Mouse (Mus musculus): ENCODE data around the gene Cp. TPM values are rescaled to one million over a fixed set of nuclear protein-coding genes. Genes with fewer than 3 reads are reported as not detected.
A peak's percentile ranks its signal among the peaks of the same experiment; 100 is the strongest.
"Not testable (repeated sequence)": the region's sequence is repeated elsewhere in the genome, so short reads cannot be mapped to it uniquely, and the experiment has no call there.

The Cp gene
- polyA plus RNA-seq, 1 experiment from 2014 or later: 1.7 TPM

DNA sequence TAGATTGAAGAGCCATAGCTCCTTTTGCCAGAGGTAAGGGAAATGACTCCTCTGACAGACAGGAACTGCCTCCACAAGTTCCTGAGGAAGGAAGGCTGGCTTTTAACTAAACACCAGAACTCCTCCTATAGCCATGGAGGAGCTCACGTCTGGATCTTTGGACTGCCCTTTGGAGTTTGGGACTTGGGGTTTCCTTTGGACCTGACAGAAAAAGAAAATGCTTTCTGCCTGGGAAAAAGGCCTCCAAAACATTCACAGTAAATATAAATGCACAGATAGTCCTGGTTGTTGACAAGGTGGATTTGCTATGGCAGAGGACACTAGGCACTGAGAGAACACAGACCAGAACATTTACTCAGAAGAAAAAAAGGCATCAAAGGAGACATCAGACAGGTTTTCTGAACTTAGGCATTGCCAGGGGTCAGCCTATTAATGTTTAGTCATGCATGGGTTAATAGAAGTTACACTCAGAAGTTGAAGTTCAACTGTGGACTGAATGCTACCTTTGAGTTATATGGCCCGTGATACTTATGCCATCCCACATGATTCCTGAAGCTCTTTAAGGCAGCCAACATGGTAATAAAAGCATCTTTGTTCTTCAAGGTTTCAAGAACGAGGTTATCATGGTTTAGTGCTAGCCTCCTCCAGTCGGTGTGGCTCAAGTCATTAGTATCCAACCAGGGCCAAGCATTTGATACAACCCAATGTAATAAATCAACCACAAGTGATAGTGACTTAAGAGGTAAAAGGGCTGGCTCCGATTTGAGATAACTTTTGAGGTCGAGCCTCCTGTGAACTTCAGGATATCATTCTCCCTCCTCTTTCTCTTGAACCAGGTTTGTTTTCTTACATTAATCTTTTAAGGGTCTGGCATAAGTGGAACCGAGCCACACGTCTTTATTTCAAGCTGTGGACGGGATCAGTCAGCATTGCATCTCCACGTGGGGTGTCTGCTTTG, 77.2 kb downstream of the Cp start:
- no peak for ATAC-seq (ENCODE audit: insufficient number of reproducible peaks, insufficient read depth, low FRiP score, low TSS enrichment, low read depth)
- H3K9ac ChIP-seq: peak overlapping the region; percentile 74
- no peaks in the 10 kb centered on the region for H3K36me3 ChIP-seq
- peak overlapping the region; percentile 80 for H3K4me2 ChIP-seq
- 19% methylated on average over 10 of the region's 10 CpGs for WGBS
- H3K27me3 ChIP-seq: no peaks in the 10 kb centered on the region
- H3K27ac ChIP-seq: no peak overlapping the region
- H3K4me1 ChIP-seq: peaks cover 11% of the 10 kb centered on the region
- peak overlapping the region; percentile 82 for H3K4me3 ChIP-seq
- no peaks in the 10 kb centered on the region for H3K9me3 ChIP-seq

GRCm38 (mm10) chr3:20034719-20035404, 78.0 kb downstream of the Cp start, which contains the start of gene Hps3:
Hps3 (minus strand) TSS chr3:20035315.
- Histone ChIP-seq H3K27ac (peak within 1 kb of the TSS; percentile 57; the same call in 1 of the 2 replicates), H3K4me2 (peak within 1 kb of the TSS; percentile 80), H3K9ac (peak within 1 kb of the TSS; percentile 74), H3K4me1 (peaks cover 11% of the 10 kb centered on the region), H3K27me3 (no peaks in the 10 kb centered on the region), H3K9me3 (no peaks in the 10 kb centered on the region), H3K4me3 (peak within 1 kb of the TSS; percentile 82), H3K36me3 (no peaks in the 10 kb centered on the region)
- under 1% methylated on average over 47 of the region's 47 CpGs for WGBS
- ATAC-seq (ENCODE audit: insufficient number of reproducible peaks, insufficient read depth, low FRiP score, low TSS enrichment, low read depth): peak; percentile 98

DNA sequence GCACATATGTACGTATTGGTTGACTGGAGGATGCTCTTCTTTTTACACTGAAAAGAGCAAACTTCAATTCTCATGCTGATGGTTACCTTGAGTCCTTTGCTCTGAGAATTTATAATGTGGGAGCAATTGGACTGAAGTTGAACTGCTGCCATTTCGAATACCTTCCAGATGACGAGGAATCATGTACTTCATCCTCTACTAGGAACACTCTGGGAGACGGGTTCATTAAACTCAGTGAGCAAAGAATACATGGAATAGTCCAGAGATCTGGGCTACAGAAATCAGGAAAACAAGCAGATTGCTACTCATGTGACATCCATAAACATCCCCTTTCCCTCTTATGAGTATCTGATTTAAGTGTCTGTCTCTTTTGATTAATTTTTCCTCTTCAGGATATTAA, 79.2 kb downstream of the Cp start:
- Histone ChIP-seq H3K27ac (no peak overlapping the region), H3K36me3 (no peaks in the 10 kb centered on the region), H3K9me3 (no peaks in the 10 kb centered on the region), H3K27me3 (no peaks in the 10 kb centered on the region), H3K4me3 (no peak overlapping the region), H3K4me2 (no peak overlapping the region), H3K9ac (no peak overlapping the region), H3K4me1 (peaks cover 11% of the 10 kb centered on the region)
- no peak for ATAC-seq (ENCODE audit: insufficient number of reproducible peaks, insufficient read depth, low FRiP score, low TSS enrichment, low read depth)
- 66% methylated on average over 4 of the region's 4 CpGs for WGBS

- not testable (repeated sequence) for H3K27ac ChIP-seq; H3K9me3 ChIP-seq; H3K36me3 ChIP-seq; H3K4me3 ChIP-seq; H3K4me2 ChIP-seq; H3K27me3 ChIP-seq; H3K4me1 ChIP-seq; ATAC-seq (ENCODE audit: insufficient number of reproducible peaks, insufficient read depth, low FRiP score, low TSS enrichment, low read depth); H3K9ac ChIP-seq
- WGBS: 91% methylated on average over 7 of the region's 7 CpGs
These were observed 84.6 kb downstream of the Cp start for GRCm38 (mm10) chr3:20041461-20041860.

DNA sequence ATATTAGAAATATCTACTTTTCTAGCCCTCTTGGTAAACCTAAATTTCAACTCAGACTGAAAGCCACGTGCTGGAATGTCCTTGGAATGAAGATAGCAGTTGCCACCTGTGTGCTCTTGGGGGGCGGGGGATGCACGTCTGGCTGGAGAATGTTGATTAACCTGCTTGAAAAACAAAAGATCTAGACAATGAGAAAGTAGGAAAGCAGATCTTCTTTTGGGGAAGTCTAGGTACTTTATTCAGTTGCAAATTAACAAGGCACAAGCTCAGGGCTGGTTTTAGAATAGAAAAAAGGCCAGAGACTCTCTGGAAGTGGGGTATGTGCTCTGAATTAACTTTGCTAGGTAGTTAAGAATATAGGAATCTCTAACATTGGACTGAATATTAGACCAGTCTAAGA, 87.9 kb downstream of the Cp start:
- H3K4me2 ChIP-seq; H3K36me3 ChIP-seq; ATAC-seq (ENCODE audit: insufficient number of reproducible peaks, insufficient read depth, low FRiP score, low TSS enrichment, low read depth); H3K27ac ChIP-seq; H3K4me3 ChIP-seq; H3K4me1 ChIP-seq; H3K27me3 ChIP-seq; H3K9ac ChIP-seq; H3K9me3 ChIP-seq: not testable (repeated sequence)
- WGBS: 63% methylated on average over 3 of the region's 3 CpGs

DNA sequence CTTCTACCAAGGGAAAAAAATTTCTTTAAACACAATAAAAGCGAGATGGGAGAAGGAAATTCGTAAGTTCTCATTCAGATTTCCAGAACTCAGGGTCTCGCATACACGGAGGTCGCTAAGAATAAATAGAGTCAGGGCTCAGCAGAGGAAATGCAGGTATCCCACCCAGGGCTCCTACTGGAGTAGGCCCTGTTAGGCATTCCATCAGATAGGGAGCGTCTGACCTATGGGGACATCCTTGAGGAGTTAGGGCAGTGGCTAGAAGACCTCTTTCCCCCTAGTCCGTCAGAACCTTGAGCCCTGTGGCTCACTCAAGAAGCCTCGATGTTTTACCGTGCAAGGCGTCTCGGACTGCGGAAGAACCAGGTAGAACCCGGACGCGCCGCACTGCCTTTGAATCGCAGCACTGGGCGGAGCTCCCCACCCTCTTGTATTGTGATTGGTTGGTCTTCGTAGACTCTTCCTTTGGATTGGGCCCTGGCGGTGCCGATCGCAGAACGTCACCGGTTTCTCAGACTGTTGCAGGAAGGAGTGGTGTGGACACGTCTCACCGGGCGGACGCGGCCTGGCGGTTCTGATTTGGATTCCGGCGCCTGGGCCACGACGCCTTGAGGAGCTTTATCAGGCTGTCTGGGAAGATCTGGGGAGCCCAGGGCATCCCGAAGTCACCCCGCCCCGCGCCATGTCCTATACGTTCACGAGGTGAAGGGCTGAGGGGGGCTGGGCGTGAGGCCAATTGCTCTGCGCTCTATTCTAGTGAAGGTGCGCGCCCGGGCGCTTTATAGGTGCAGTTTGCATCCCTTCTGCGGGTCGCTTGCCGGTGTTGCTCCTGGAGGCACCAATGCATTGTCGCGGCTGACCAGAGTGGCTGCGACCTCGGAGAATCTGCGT, 100.7 kb downstream of the Cp start, which contains the start of gene Hltf:
Gene Hltf, plus strand, starts transcription at position 506 of the 891 bp plus-strand sequence.
- WGBS: under 1% methylated on average over 49 of the region's 54 CpGs
- peaks cover 3% of the 10 kb centered on the region; the same call in 1 of the 2 replicates for H3K4me1 ChIP-seq
- peak within 1 kb of the TSS; percentile 83 for H3K9ac ChIP-seq
- ATAC-seq (ENCODE audit: insufficient number of reproducible peaks, insufficient read depth, low FRiP score, low TSS enrichment, low read depth): peak; percentile 100
- peak within 1 kb of the TSS; percentile 57 for H3K4me2 ChIP-seq
- peaks cover 7% of the 10 kb centered on the region for H3K36me3 ChIP-seq
- no peaks in the 10 kb centered on the region for H3K9me3 ChIP-seq
- 0 out of 2 replicates have a peak within 1 kb of the TSS, but pooled peaks have one; percentile 55 for H3K27ac ChIP-seq
- H3K27me3 ChIP-seq: no peaks in the 10 kb centered on the region
- peak within 1 kb of the TSS; percentile 78 for H3K4me3 ChIP-seq

GRCm38 (mm10) chr3:20058197-20058541, 101.3 kb downstream of the Cp start:
- Histone ChIP-seq H3K4me1 (peaks cover 3% of the 10 kb centered on the region; the same call in 1 of the 2 replicates), H3K27ac (no peak overlapping the region), H3K9ac (peak overlapping the region; percentile 83), H3K36me3 (peaks cover 7% of the 10 kb centered on the region), H3K9me3 (no peaks in the 10 kb centered on the region), H3K27me3 (no peaks in the 10 kb centered on the region), H3K4me3 (peak overlapping the region; percentile 78), H3K4me2 (peak overlapping the region; percentile 57)
- ATAC-seq (ENCODE audit: insufficient number of reproducible peaks, insufficient read depth, low FRiP score, low TSS enrichment, low read depth): no peak
- 0% methylated on average over 6 of the region's 9 CpGs for WGBS

Other genes with a start within 250 kb of the Cp start
- gene Hps3, start 78.3 kb downstream of the Cp start, polyA plus RNA-seq (2015; fragmentation: Nextera tagmentation; extraction: Ambion mirVana): 9.7 and 11.0 TPM in 2 replicates
- gene Hltf, start 100.8 kb downstream of the Cp start, polyA plus RNA-seq (2015; fragmentation: Nextera tagmentation; extraction: Ambion mirVana): 15.7 and 17.2 TPM in 2 replicates
- 36.4 and 36.5 TPM in 2 replicates for gene Gyg, start 198.3 kb downstream of the Cp start, polyA plus RNA-seq (2015; fragmentation: Nextera tagmentation; extraction: Ambion mirVana)

Data from embryonic facial prominence, embryonic 13.5 days (tissue).